Mouse (Mus musculus) splenic B cell, adult 2 months (primary cell): ENCODE data around the gene Grin2b.

ENCODE experiments used
- DNase-seq: peaks from one replicate; pipeline ENCODE4 v3.0.0-alpha.2; 2011; ENCODE audit warnings: low read depth, low spot score
- H3K27me3 ChIP-seq: 2 replicates; pipeline ENCODE4 v1.6.1; 2012; ENCODE audit warnings: mild to moderate bottlenecking, low read length, moderate library complexity, mixed read lengths; ENCODE audit not compliant: control insufficient read depth, poor library complexity, insufficient read depth, severe bottlenecking
- H3K36me3 ChIP-seq: 2 replicates; pipeline ENCODE4 v1.6.1; 2012; ENCODE audit warnings: mild to moderate bottlenecking, low read length, moderate library complexity, mixed read lengths; ENCODE audit not compliant: control insufficient read depth, poor library complexity, insufficient read depth, severe bottlenecking

Grin2b gene

DNA sequence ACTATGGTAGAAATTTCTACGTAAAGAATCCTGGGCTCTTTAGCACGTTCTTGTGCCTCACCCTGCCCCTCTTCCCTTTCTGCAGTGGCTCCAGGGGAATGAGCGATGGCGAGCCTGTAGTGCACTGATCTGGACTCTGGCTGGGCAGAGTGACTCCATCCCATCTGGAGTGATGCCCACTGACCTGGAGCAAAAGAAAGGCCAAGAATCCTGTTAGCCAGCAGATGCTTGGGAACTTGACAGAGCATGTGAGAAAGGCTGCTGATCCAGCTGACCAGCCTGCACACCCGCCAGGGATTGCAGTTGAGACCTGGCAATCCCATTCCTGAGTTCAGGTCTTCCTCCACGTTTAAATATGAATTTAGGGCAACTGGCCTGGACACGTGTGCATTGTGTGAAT is 178.6 kb downstream of the Grin2b start:
- no peak for DNase-seq
- no peaks in the 10 kb centered on the region for H3K36me3 ChIP-seq
- no peaks in the 10 kb centered on the region; the same call in 1 of the 2 replicates for H3K27me3 ChIP-seq

DNA sequence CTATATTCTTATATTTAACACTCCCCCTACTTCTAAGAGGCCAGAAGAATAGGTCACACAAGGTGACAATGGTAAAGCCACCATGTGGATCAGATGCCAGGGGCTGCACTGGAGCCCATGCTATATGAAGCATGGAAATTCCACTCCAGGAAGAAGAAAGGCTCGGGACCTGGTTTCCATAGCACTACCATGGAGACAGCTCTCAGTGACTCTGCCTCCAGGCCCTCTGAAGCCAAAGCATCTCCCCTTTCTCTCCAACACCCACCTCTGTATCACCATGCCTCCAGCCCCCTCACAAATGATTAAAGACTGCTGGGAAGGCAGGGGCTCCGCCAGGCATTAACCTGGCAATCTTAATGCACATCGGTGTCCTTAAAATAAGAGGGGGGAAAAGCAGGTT is 179.4 kb downstream of the Grin2b start:
- no peaks in the 10 kb centered on the region for H3K27me3 ChIP-seq
- no peak for DNase-seq
- H3K36me3 ChIP-seq, result no peaks in the 10 kb centered on the region

GRCm38 (mm10) chr6:135993378-135993777 is 179.9 kb downstream of the Grin2b start:
- Histone ChIP-seq H3K27me3 (no peaks in the 10 kb centered on the region), H3K36me3 (no peaks in the 10 kb centered on the region)
- no peak for DNase-seq

DNA sequence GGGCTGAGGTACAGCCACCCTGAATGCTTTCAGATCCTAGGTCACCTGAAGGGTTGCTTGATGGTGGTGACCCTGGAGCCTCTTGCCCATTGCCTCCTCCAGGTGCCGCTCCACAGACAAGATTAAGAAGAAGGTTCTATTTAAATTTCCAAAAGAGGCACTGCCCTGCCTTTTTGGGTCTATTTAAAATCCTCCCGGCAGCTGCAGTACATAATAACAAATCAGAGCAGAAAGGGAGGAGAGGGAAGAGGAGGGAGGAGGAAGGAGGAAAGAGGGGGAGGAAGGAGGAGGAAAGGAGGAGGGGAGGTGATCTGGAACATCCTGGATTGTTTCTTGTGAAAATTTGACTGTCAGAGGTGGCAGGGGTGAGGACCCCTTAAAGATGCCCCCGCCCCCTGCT is 197.2 kb downstream of the Grin2b start:
- no peak for DNase-seq
- Histone ChIP-seq H3K27me3 (no peaks in the 10 kb centered on the region), H3K36me3 (no peaks in the 10 kb centered on the region)

- H3K27me3 ChIP-seq, result no peaks in the 10 kb centered on the region
- no peak for DNase-seq
- no peaks in the 10 kb centered on the region for H3K36me3 ChIP-seq
Observed at GRCm38 (mm10) chr6:135972481-135972880, 200.8 kb downstream of the Grin2b start.

- no peaks in the 10 kb centered on the region for H3K36me3 ChIP-seq
- DNase-seq, result no peak
Observed at GRCm38 (mm10) chr6:135971481-135971880, 201.8 kb downstream of the Grin2b start.

GRCm38 (mm10) chr6:135970716-135971318 is 202.5 kb downstream of the Grin2b start:
- no peak for DNase-seq
- H3K27me3 ChIP-seq, result no peaks in the 10 kb centered on the region
- H3K36me3 ChIP-seq, result no peaks in the 10 kb centered on the region

More at GRCm38 (mm10) chr6:135971481-135971880, 201.8 kb downstream of the Grin2b start:
- H3K27me3 ChIP-seq, result no peaks in the 10 kb centered on the region

DNA sequence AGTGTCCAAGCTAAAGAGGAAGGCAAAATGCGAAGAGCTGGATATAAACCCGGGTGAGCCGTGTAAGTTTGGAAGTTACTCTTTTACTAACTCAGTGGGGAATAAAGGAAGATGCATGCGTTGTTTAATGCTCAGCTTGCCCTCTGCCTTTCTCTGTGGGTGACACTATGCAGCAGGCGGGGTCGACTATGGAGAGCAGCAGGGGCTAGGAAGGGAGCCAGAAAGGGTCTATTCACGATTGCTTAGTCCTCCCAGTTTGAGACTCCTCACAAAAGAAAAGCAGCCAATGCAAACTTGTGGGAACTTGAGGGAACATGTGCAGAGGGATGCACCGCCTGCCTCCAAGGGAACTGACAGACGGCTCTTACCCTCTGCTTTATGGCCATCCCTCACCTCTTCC is 211.5 kb downstream of the Grin2b start:
- H3K27me3 ChIP-seq, result no peaks in the 10 kb centered on the region
- H3K36me3 ChIP-seq, result no peaks in the 10 kb centered on the region
- no peak for DNase-seq

DNA sequence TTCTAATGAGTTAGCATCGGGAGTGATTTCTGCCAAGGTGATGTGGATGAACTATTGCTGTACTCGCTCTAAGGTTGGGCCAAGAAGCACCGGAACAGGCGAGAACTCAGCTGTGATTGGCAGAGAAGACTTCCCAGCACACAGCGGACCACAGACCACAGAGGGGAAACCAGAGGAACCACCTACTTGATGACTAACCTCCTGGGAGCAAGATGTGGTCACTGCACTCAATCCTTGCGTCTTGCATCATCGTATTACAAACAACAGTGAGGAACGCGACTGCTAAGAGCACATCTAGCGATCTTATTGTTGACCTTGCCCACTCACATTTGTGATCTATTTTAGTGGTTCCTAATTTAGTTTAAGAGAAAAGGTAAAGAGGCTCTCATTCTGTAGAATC is 213.7 kb downstream of the Grin2b start:
- H3K36me3 ChIP-seq, result no peaks in the 10 kb centered on the region
- no peak for DNase-seq
- no peaks in the 10 kb centered on the region for H3K27me3 ChIP-seq

GRCm38 (mm10) chr6:135951666-135952065 is 221.6 kb downstream of the Grin2b start:
- DNase-seq, result no peak
- no peaks in the 10 kb centered on the region for H3K27me3 ChIP-seq

GRCm38 (mm10) chr6:135945511-135945910 is 227.8 kb downstream of the Grin2b start:
- DNase-seq, result no peak
- Histone ChIP-seq H3K36me3 (no peaks in the 10 kb centered on the region), H3K27me3 (no peaks in the 10 kb centered on the region)

More at GRCm38 (mm10) chr6:135951666-135952065, 221.6 kb downstream of the Grin2b start:
- no peaks in the 10 kb centered on the region for H3K36me3 ChIP-seq

DNA sequence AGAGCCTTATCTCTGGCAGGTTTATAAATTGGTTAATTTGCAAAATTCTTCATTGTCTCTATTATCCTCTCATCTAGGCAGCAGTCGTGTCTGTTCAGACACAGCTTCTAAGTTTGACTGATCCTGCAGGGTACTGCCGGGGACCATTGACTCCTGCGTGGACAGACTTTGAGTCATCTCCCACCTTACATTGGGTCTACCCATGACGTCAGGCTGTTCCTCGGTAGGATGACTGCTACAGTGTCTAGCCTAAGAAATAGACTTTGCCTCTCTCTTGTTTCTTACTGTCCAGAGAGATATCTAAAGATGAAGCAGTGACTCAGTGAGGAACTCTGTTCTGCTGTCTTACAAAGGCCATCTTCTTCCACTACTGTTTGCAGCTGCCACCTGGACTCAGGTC is 229.0 kb downstream of the Grin2b start:
- Histone ChIP-seq H3K27me3 (no peaks in the 10 kb centered on the region), H3K36me3 (no peaks in the 10 kb centered on the region)
- no peak for DNase-seq

DNA sequence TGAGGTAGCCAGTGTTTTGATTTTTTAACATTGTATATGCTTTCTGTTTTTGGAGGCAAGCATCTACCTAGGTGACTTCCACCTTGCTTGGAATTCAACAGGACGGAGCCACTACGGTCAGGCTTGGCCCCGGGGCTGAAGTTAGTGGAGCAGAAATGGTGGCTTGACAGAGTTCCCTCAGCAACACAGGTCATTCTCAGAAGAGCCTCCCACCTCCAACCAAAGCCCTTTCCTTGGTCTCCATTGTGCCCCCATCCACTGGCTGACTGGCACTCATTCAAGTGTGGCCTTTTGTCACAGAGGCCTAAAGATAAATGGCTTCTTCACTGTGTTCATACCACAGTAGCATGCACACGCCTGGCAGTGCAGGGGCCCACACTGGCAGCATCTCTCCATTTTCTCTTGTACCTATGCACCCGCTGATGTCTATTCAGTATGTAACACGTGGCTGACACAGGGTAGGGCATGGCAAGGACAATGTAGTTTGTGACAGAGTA is 230.1 kb downstream of the Grin2b start:
- Histone ChIP-seq H3K36me3 (no peaks in the 10 kb centered on the region), H3K27me3 (no peaks in the 10 kb centered on the region)
- no peak for DNase-seq

DNA sequence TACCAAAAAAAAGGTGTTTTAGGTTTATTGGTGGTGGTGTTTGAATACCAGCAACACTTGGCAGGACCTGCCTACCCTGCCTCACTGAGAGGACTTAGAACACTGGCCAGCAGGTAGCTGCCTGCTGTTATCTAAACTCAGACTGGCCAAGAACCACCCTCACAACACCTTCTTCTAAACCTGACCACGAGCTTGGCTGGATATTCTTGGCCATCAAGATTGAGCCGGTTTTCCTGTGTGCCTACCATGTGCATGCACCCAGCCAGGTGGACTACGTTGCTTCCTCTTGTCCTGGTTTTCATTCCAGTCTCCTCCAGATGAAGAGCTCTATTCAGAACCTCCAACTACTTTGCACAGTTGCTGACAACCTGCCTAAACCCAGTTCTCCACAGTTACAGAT is 240.4 kb downstream of the Grin2b start:
- Histone ChIP-seq H3K27me3 (no peaks in the 10 kb centered on the region), H3K36me3 (no peaks in the 10 kb centered on the region)
- no peak for DNase-seq

DNA sequence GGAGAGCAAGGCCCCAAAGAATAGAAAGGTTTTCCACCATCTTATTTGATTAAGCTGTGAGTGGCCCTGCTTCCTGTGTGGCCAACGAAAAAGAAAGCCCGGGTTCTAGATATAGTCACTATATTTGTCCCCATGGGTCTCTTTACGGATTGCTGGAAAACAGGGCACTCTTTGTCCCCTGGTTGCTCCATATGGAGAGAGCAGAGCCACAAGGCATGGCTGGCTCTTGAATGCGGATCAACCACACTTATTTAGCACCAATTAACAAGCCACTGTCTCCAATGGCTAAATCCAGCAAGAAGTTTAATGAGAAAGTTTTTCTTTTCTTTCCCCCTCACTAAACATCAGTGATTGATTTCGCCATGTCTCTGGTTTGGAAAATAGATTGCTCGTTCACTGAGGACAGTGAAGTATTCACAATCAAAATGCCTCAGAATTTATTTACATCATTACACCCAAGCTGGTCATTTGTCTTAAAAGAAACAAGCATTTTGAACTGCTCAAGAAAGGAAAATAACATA is 240.9 kb downstream of the Grin2b start:
- Histone ChIP-seq H3K27me3 (no peaks in the 10 kb centered on the region), H3K36me3 (no peaks in the 10 kb centered on the region)
- DNase-seq, result no peak

DNA sequence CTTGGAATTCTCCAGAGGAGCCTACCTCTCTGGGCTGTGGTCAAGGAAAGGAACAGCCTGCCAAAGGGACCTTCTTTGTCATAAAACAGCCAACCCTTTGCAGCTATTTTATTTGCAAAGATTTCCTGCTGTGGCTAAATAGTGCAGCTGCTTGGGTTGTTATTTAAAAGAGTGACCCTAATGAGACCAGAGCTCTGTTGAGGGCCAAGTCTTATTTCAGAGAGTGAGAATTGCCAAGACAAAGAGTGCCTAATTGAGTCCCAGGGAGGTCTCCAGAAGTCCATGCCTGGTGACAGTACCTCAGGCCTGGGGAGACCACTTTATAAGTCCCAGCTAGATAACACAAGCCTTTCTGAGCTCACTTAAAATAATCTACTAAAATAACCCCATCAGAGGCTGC is 255.6 kb downstream of the Grin2b start:
- H3K36me3 ChIP-seq, result no peaks in the 10 kb centered on the region
- H3K27me3 ChIP-seq, result no peaks in the 10 kb centered on the region
- DNase-seq, result no peak
